Mouse (Mus musculus): ENCODE measurements around the gene Mrpl48.

Mrpl48 gene

GRCm38 (mm10) chr7:100608130-100608741, at the start of gene Mrpl48:
TSS of gene Mrpl48 (minus strand) at chr7:100608301.
- peak; percentile 56 for DNase-seq (ENCODE audit: low spot score)

GRCm38 (mm10) chr7:100656739-100657138, 48.6 kb upstream of the Mrpl48 start:
- no peak for DNase-seq (ENCODE audit: low spot score)

- DNase-seq (ENCODE audit: low spot score) = no peak
These were observed 46.3 kb upstream of the Mrpl48 start for GRCm38 (mm10) chr7:100654441-100654840.

- no peak for DNase-seq (ENCODE audit: low spot score)
These were observed 45.6 kb upstream of the Mrpl48 start for GRCm38 (mm10) chr7:100653480-100654266.

- DNase-seq (ENCODE audit: low spot score) = no peak
These were observed 42.9 kb upstream of the Mrpl48 start for GRCm38 (mm10) chr7:100651011-100651410.

- no peak for DNase-seq (ENCODE audit: low spot score)
These were observed 42.3 kb upstream of the Mrpl48 start for GRCm38 (mm10) chr7:100650421-100650820.

GRCm38 (mm10) chr7:100649826-100650225, 41.7 kb upstream of the Mrpl48 start:
- no peak for DNase-seq (ENCODE audit: low spot score)

- DNase-seq (ENCODE audit: low spot score) = no peak
These were observed 41.0 kb upstream of the Mrpl48 start for GRCm38 (mm10) chr7:100649095-100649494.

- DNase-seq (ENCODE audit: low spot score) = peak; percentile 43
These were observed 37.0 kb upstream of the Mrpl48 start for GRCm38 (mm10) chr7:100645147-100645546.

GRCm38 (mm10) chr7:100642413-100642812, 34.3 kb upstream of the Mrpl48 start:
- no peak for DNase-seq (ENCODE audit: low spot score)

GRCm38 (mm10) chr7:100637657-100638056, 29.6 kb upstream of the Mrpl48 start:
- no peak for DNase-seq (ENCODE audit: low spot score)

- no peak for DNase-seq (ENCODE audit: low spot score)
These were observed 16.4 kb upstream of the Mrpl48 start for GRCm38 (mm10) chr7:100624538-100624937.

- no peak for DNase-seq (ENCODE audit: low spot score)
These were observed 14.2 kb upstream of the Mrpl48 start for GRCm38 (mm10) chr7:100622277-100622676.

GRCm38 (mm10) chr7:100616121-100616857, 8.2 kb upstream of the Mrpl48 start:
- DNase-seq (ENCODE audit: low spot score) = no peak

- DNase-seq (ENCODE audit: low spot score) = no peak
These were observed 809 bp upstream of the Mrpl48 start for GRCm38 (mm10) chr7:100608910-100609309.

- peak; percentile 95 for DNase-seq (ENCODE audit: low spot score)
These were observed 629 bp downstream of the Mrpl48 start, which contains the start of gene Rab6a for GRCm38 (mm10) chr7:100607214-100608129. TSS of gene Rab6a (plus strand) at chr7:100607410.

- DNase-seq (ENCODE audit: low spot score) = no peak
These were observed 7.9 kb downstream of the Mrpl48 start for GRCm38 (mm10) chr7:100600211-100600610.

- no peak for DNase-seq (ENCODE audit: low spot score)
These were observed 14.8 kb downstream of the Mrpl48 start for GRCm38 (mm10) chr7:100593349-100593748.

- no peak for DNase-seq (ENCODE audit: low spot score)
These were observed 16.6 kb downstream of the Mrpl48 start for GRCm38 (mm10) chr7:100591522-100591852.

GRCm38 (mm10) chr7:100590845-100591521, 17.1 kb downstream of the Mrpl48 start:
- peak; percentile 63 for DNase-seq (ENCODE audit: low spot score)

- no peak for DNase-seq (ENCODE audit: low spot score)
These were observed 17.6 kb downstream of the Mrpl48 start for GRCm38 (mm10) chr7:100590504-100590844.

Data from ovary, postnatal 14 days (tissue).